Mouse (Mus musculus): ENCODE measurements around the gene Dync1i1.

The Dync1i1 gene

GRCm38 (mm10) chr6:5858901-5859598 lies 133.6 kb downstream of the Dync1i1 start:
- DNase-seq = no peak

- DNase-seq = no peak
Measured at GRCm38 (mm10) chr6:5859630-5860029, 134.2 kb downstream of the Dync1i1 start.

GRCm38 (mm10) chr6:5866091-5866490 lies 140.7 kb downstream of the Dync1i1 start:
- no peak for DNase-seq

GRCm38 (mm10) chr6:5867221-5867620 lies 141.8 kb downstream of the Dync1i1 start:
- DNase-seq = no peak

- no peak for DNase-seq
Measured at GRCm38 (mm10) chr6:5871060-5871459, 145.6 kb downstream of the Dync1i1 start.

- DNase-seq = no peak
Measured at GRCm38 (mm10) chr6:5871581-5872298, 146.3 kb downstream of the Dync1i1 start.

- peak; percentile 69 for DNase-seq
Measured at GRCm38 (mm10) chr6:5889341-5889740, 163.9 kb downstream of the Dync1i1 start.

GRCm38 (mm10) chr6:5911295-5911694 lies 185.9 kb downstream of the Dync1i1 start:
- DNase-seq = no peak

- DNase-seq = peak; percentile 30
Measured at GRCm38 (mm10) chr6:5915028-5915427, 189.6 kb downstream of the Dync1i1 start.

- DNase-seq = no peak
Measured at GRCm38 (mm10) chr6:5920670-5921069, 195.2 kb downstream of the Dync1i1 start.

- no peak for DNase-seq
Measured at GRCm38 (mm10) chr6:5922676-5923075, 197.2 kb downstream of the Dync1i1 start.

GRCm38 (mm10) chr6:5923148-5923547 lies 197.7 kb downstream of the Dync1i1 start:
- DNase-seq = no peak

GRCm38 (mm10) chr6:5930140-5930539 lies 204.7 kb downstream of the Dync1i1 start:
- no peak for DNase-seq

- DNase-seq = no peak
Measured at GRCm38 (mm10) chr6:5935587-5936353, 210.3 kb downstream of the Dync1i1 start.

- DNase-seq = no peak
Measured at GRCm38 (mm10) chr6:5949812-5950392, 224.5 kb downstream of the Dync1i1 start.

- DNase-seq = no peak
Measured at GRCm38 (mm10) chr6:5956316-5956913, 231.0 kb downstream of the Dync1i1 start.

GRCm38 (mm10) chr6:5960728-5961127 lies 235.3 kb downstream of the Dync1i1 start:
- no peak for DNase-seq

GRCm38 (mm10) chr6:5961960-5962359 lies 236.5 kb downstream of the Dync1i1 start:
- DNase-seq = no peak

GRCm38 (mm10) chr6:5966376-5966775 lies 240.9 kb downstream of the Dync1i1 start:
- DNase-seq = no peak

GRCm38 (mm10) chr6:5966806-5967445 lies 241.5 kb downstream of the Dync1i1 start:
- DNase-seq = no peak

- DNase-seq = no peak
Measured at GRCm38 (mm10) chr6:5967545-5967944, 242.1 kb downstream of the Dync1i1 start.

GRCm38 (mm10) chr6:5969613-5970012 lies 244.2 kb downstream of the Dync1i1 start:
- no peak for DNase-seq
